21 mouse cellular contexts compared by ENCODE assay signal in genomic region chr2:179128432-179128831, GRCm38 (mm10).
DNase-seq lines count a peak whose midpoint lies in the region; ATAC-seq and TF ChIP-seq lines count a peak whose summit lies in the region.
"Had no signal": no experiment of that assay in that cellular context is flagged by ENCODE, and none has a peak within 500 bp of the region (broad histone marks: within the 10 kb centered on the region; RNA-seq: fewer than 3 reads in every experiment).

No protein-coding gene starts in this region.

- no peaks in the 10 kb centered on the region for H3K79me2 ChIP-seq in heart, adult 2 months (replicated peaks; ENCODE audit: control insufficient read depth, insufficient read depth, low read length)

- no peaks in the 10 kb centered on the region for H3K36me3 ChIP-seq in ES-E14 (ENCODE audit: control insufficient read depth, insufficient read depth, low read length, poor library complexity, severe bottlenecking)
- no peaks in the 10 kb centered on the region for H3K36me3 ChIP-seq in forebrain, embryonic 11.5 days (ENCODE audit: control insufficient read depth, insufficient read depth, low read length)
- H3K36me3 ChIP-seq in heart, adult 2 months (ENCODE audit: control insufficient read depth, insufficient read depth, low read length) = no peaks in the 10 kb centered on the region
- H3K36me3 ChIP-seq: embryonic facial prominence, embryonic 10.5 days; embryonic facial prominence, embryonic 12.5 days; forebrain, embryonic 12.5 days had no signal

- DNase-seq in ES-E14 (ENCODE audit: low read depth, low spot score) = no peak
- no peak for DNase-seq in forebrain, embryonic 11.5 days (ENCODE audit: low spot score)
- DNase-seq in kidney, postnatal 36 days = no peak
- DNase-seq in heart, adult 2 months = no peak
- DNase-seq in adrenal gland, postnatal 10 days = no peak
- DNase-seq: adrenal gland, adult 2 months; adrenal gland, postnatal 14 days; adrenal gland, postnatal 36 days; cerebellum, adult 11-12 months; cerebellum, adult 2 months; cerebellum, adult 9-10 months; cerebellum, postnatal 10 days; cerebellum, postnatal 25 days; embryo, embryonic 11 days had no signal

- intact Hi-C loops in heart, adult 2 months (cut with DNase I) = no loop called here

- H3K4me3 ChIP-seq in ES-E14 (ENCODE audit: insufficient read depth in 1 of 2, low read depth in 1 of 2, low read length in 2 of 2, poor library complexity in 1 of 2, severe bottlenecking in 1 of 2) = no peak overlapping the region
- no peak overlapping the region for H3K4me3 ChIP-seq in forebrain, embryonic 11.5 days (ENCODE audit: low read depth, low read length)
- H3K4me3 ChIP-seq in heart, adult 2 months = no peak overlapping the region
- H3K4me3 ChIP-seq: embryonic facial prominence, embryonic 10.5 days; embryonic facial prominence, embryonic 12.5 days; forebrain, embryonic 12.5 days had no signal

- H3K27ac ChIP-seq in ES-E14 (ENCODE audit: insufficient read depth, low read depth, low read length, poor library complexity, severe bottlenecking) = no peak overlapping the region
- H3K27ac ChIP-seq in forebrain, embryonic 11.5 days (ENCODE audit: low read depth, low read length) = no peak overlapping the region
- H3K27ac ChIP-seq in heart, adult 2 months = no peak overlapping the region
- H3K27ac ChIP-seq: embryonic facial prominence, embryonic 10.5 days; embryonic facial prominence, embryonic 12.5 days; forebrain, embryonic 12.5 days had no signal

- no peak overlapping the region for H3K4me2 ChIP-seq in forebrain, embryonic 11.5 days (ENCODE audit: low read depth, low read length, severe bottlenecking)
- H3K4me2 ChIP-seq: embryonic facial prominence, embryonic 12.5 days; forebrain, embryonic 12.5 days had no signal

- no peak overlapping the region for H3K9ac ChIP-seq in ES-E14 (ENCODE audit: insufficient read depth, low read depth, low read length, poor library complexity, severe bottlenecking)
- no peak overlapping the region for H3K9ac ChIP-seq in forebrain, embryonic 11.5 days (ENCODE audit: low read length)
- H3K9ac ChIP-seq in heart, adult 2 months (ENCODE audit: low read depth, low read length) = no peak overlapping the region
- H3K9ac ChIP-seq: embryonic facial prominence, embryonic 12.5 days; forebrain, embryonic 12.5 days had no signal

- TF ChIP-seq CTCF in heart, adult 2 months (IDR thresholded peaks at IDR 0.05) = no peak

- peak; percentile 96 for ATAC-seq in granulocyte monocyte progenitor cell, adult 5-6 weeks (replicated peaks; ENCODE audit: poor library complexity, severe bottlenecking)
- ATAC-seq in megakaryocyte, adult 5-6 weeks (ENCODE audit: poor library complexity, severe bottlenecking) = peak; percentile 78
- ATAC-seq in forebrain, embryonic 11.5 days (replicated peaks; ENCODE audit: low FRiP score) = no peak
- ATAC-seq: forebrain, embryonic 14.5 days; forebrain, embryonic 16.5 days had no signal

- no peak for TF ChIP-seq EP300 in heart, adult 2 months (IDR thresholded peaks at IDR 0.05; ENCODE audit: insufficient read depth, low read depth, low read length)

- no peak for TF ChIP-seq POLR2A in heart, adult 2 months (IDR thresholded peaks at IDR 0.05; ENCODE audit: insufficient read depth, low read depth, low read length)

- WGBS in forebrain, embryonic 11.5 days = 93% methylated on average over 5 of the region's 5 CpGs
- WGBS in heart, adult 2 months = 83% methylated on average over 5 of the region's 5 CpGs

- no peaks in the 10 kb centered on the region for H3K4me1 ChIP-seq in ES-E14 (ENCODE audit: control insufficient read depth in 2 of 2, insufficient read depth in 2 of 2, low read length in 2 of 2, poor library complexity in 1 of 2)
- H3K4me1 ChIP-seq in forebrain, embryonic 11.5 days (replicated peaks; ENCODE audit: control insufficient read depth, insufficient read depth, low read length) = no peaks in the 10 kb centered on the region
- no peaks in the 10 kb centered on the region for H3K4me1 ChIP-seq in heart, adult 2 months (ENCODE audit: control insufficient read depth, insufficient read depth, low read length)
- H3K4me1 ChIP-seq: embryonic facial prominence, embryonic 10.5 days; embryonic facial prominence, embryonic 12.5 days; forebrain, embryonic 12.5 days had no signal

- H3K27me3 ChIP-seq in forebrain, embryonic 11.5 days (ENCODE audit: control insufficient read depth, insufficient read depth, low read length) = no peaks in the 10 kb centered on the region
- no peaks in the 10 kb centered on the region for H3K27me3 ChIP-seq in heart, adult 2 months (ENCODE audit: control insufficient read depth, insufficient read depth, low read length)
- H3K27me3 ChIP-seq: embryonic facial prominence, embryonic 12.5 days; forebrain, embryonic 12.5 days had no signal

- in situ Hi-C loops in ES-E14 (cut with MboI; ENCODE audit: low sequenced_read_pairs in 2 of 2, unreplicated experiment in 2 of 2) = no loop called here

- H3K9me3 ChIP-seq in ES-E14 (ENCODE audit: control insufficient read depth, insufficient read depth, low read depth, low read length) = no peaks in the 10 kb centered on the region
- H3K9me3 ChIP-seq in forebrain, embryonic 11.5 days (ENCODE audit: control insufficient read depth, low read length) = no peaks in the 10 kb centered on the region
- H3K9me3 ChIP-seq: embryonic facial prominence, embryonic 10.5 days; embryonic facial prominence, embryonic 12.5 days; forebrain, embryonic 12.5 days had no signal

TF ChIP-seq in ES-E14, 5 proteins besides CTCF, POLR2A, EP300 and RAD21:
- no peak for TF ChIP-seq CHD2 (IDR thresholded peaks at IDR 0.05; ENCODE audit: low read depth, low read length)
- peak; percentile 59; the same call in 1 of the 2 replicates for TF ChIP-seq MAFK (IDR thresholded peaks at IDR 0.05; ENCODE audit: insufficient read depth, low read depth, low read length)
- TF ChIP-seq ZNF384 (IDR thresholded peaks at IDR 0.05; ENCODE audit: low read depth, low read length) = no peak
- no peak for TF ChIP-seq ZC3H11A (IDR thresholded peaks at IDR 0.05; ENCODE audit: borderline replicate concordance, low read depth, low read length)
- TF ChIP-seq HCFC1 (IDR thresholded peaks at IDR 0.05; ENCODE audit: borderline replicate concordance, insufficient read depth, low read length) = no peak
TF ChIP-seq in ES-E14: peak in this region for 1.
